Mouse (Mus musculus): ENCODE results near the gene Alox5ap. TPM values are rescaled to one million over a fixed set of nuclear protein-coding genes. Genes with fewer than 3 reads are reported as not detected.
A peak's percentile ranks its signal among the peaks of the same experiment; 100 is the strongest.

The Alox5ap gene
- polyA plus RNA-seq, 1 experiment, result 50.1 TPM

DNA sequence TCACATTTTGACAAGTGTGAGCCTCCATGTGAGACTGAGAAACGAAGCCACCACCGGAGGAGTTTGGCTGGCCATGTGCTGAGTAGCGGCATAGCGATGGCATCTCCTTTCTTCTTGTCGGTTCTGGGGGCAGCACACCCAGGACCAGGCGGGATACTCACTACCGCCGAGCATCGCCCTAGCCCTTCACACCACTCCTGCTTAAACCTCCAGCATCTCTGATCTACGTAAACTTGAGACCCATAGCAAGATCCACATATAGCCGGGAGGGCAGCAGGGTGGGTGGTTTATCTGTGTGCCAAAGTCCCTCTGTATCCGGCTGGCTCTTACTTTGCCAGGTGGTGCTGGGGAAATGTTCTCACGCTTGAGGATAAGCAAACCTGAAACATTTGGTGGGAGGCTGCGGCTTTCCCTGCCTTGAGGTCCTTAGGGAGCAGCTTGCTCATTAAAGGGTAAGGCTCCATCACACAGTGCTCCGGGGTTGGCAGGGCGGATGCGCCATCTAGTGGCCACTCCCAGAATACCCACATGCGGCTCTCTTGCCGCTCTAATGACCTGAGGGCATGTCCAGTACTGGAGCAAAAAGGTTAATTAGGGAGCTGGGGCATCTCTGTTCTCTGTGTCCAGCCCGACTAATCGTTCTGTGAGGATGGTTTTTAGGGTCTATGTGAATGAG lies 71.1 kb downstream of the Alox5ap start:
- Histone ChIP-seq H3K4me3 (ENCODE audit: control insufficient read depth, insufficient read depth, low read length) (no peak overlapping the region), H3K27me3 (ENCODE audit: control insufficient read depth, insufficient read depth, low read length) (no peaks in the 10 kb centered on the region), H3K27ac (ENCODE audit: control insufficient read depth, insufficient read depth, low read length) (peak overlapping the region; percentile 91), H3K36me3 (ENCODE audit: control insufficient read depth, insufficient read depth, low read length) (no peaks in the 10 kb centered on the region), H3K4me1 (replicated peaks; ENCODE audit: control insufficient read depth, insufficient read depth, low read length) (peaks cover 36% of the 10 kb centered on the region)
- no peak for TF ChIP-seq POLR2A (IDR thresholded peaks at IDR 0.05; ENCODE audit: control insufficient read depth, extremely low read depth, insufficient read depth, low read length, poor library complexity)
- peak; percentile 90 for TF ChIP-seq CTCF (IDR thresholded peaks at IDR 0.05; ENCODE audit: borderline replicate concordance, control insufficient read depth, extremely low read depth, insufficient read depth, low read length, poor library complexity)
- peak; percentile 88 for DNase-seq
- WGBS, result 65% methylated on average over 21 of the region's 21 CpGs

- WGBS, result 98% methylated on average over 10 of the region's 10 CpGs
- H3K27me3 ChIP-seq (ENCODE audit: control insufficient read depth, insufficient read depth, low read length), result no peaks in the 10 kb centered on the region
- DNase-seq, result no peak
- H3K27ac ChIP-seq (ENCODE audit: control insufficient read depth, insufficient read depth, low read length), result no peak overlapping the region
- H3K36me3 ChIP-seq (ENCODE audit: control insufficient read depth, insufficient read depth, low read length), result no peaks in the 10 kb centered on the region
- no peak for TF ChIP-seq CTCF (IDR thresholded peaks at IDR 0.05; ENCODE audit: borderline replicate concordance, control insufficient read depth, extremely low read depth, insufficient read depth, low read length, poor library complexity)
- no peak for TF ChIP-seq POLR2A (IDR thresholded peaks at IDR 0.05; ENCODE audit: control insufficient read depth, extremely low read depth, insufficient read depth, low read length, poor library complexity)
- no peak overlapping the region for H3K4me3 ChIP-seq (ENCODE audit: control insufficient read depth, insufficient read depth, low read length)
- peaks cover 33% of the 10 kb centered on the region for H3K4me1 ChIP-seq (replicated peaks; ENCODE audit: control insufficient read depth, insufficient read depth, low read length)
These were observed 72.6 kb downstream of the Alox5ap start for GRCm38 (mm10) chr5:149337148-149337547.

Other genes starting within 250 kb of the Alox5ap start
- gene Uspl1, start 80.4 kb upstream of the Alox5ap start, polyA plus RNA-seq (2012; rRNA removed), result 46.2 and 51.7 TPM in 2 replicates
- 107 and 133 TPM in 2 replicates for gene Hmgb1, start 80.3 kb upstream of the Alox5ap start, polyA plus RNA-seq (2012; rRNA removed)
- 2.8 and 2.9 TPM in 2 replicates for gene Medag, start 147.0 kb downstream of the Alox5ap start, polyA plus RNA-seq (2012; rRNA removed)
- gene Tex26, start 174.9 kb downstream of the Alox5ap start, polyA plus RNA-seq (2012; rRNA removed), result 0.18 and 0.38 TPM in 2 replicates

Measured in thymus, adult 2 months (tissue).